Mouse (Mus musculus) common myeloid progenitor, adult 5-6 weeks (primary cell): ENCODE results near the gene Adipor2. TPM values are rescaled to one million over a fixed set of nuclear protein-coding genes. Genes with fewer than 3 reads are reported as not detected.

Experiments used
- ATAC-seq: replicated peaks from 2 replicates; pipeline ENCODE4 v1.8.0; 2016; ENCODE audit warnings: low read depth, mild to moderate bottlenecking, moderate TSS enrichment, inconsistent platforms; ENCODE audit not compliant: poor library complexity, severe bottlenecking
- total RNA-seq: library from RNA; stranded (forward); fragments of 200-1000, 187-1606 nt; gene quantifications from 2 replicates; pipeline ENCODE4 v1.2.3, GENCODE M21; 2017

Gene Adipor2
- total RNA-seq, 1 experiment from 2014 or later = 111 TPM

- ATAC-seq = peak; percentile 59
Observed at GRCm38 (mm10) chr6:119360925-119361702, 56.4 kb downstream of the Adipor2 start.

GRCm38 (mm10) chr6:119360250-119360649 lies 57.3 kb downstream of the Adipor2 start:
- peak; percentile 84 for ATAC-seq

- no peak for ATAC-seq
Observed at GRCm38 (mm10) chr6:119358020-119358571, 59.4 kb downstream of the Adipor2 start.

DNA sequence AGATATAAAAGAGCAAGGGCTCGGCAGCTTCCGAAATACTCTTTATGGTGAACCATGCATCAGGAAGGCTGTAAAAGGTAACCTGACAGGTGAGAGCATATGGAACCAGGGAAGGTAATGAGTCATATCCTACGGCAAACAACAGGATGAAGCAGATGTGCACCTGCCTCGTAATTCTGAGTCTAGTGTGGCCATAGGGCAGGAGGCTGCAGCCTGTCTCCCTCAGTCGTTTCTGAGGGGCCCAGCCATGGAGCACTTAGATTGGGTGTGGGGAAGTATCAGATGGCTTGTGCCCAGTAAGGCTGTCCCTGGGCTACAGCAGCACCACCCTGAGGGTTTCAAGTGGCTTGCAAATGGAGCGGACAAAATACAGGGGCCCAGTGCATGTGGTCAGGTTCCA lies 65.0 kb downstream of the Adipor2 start:
- ATAC-seq = no peak

DNA sequence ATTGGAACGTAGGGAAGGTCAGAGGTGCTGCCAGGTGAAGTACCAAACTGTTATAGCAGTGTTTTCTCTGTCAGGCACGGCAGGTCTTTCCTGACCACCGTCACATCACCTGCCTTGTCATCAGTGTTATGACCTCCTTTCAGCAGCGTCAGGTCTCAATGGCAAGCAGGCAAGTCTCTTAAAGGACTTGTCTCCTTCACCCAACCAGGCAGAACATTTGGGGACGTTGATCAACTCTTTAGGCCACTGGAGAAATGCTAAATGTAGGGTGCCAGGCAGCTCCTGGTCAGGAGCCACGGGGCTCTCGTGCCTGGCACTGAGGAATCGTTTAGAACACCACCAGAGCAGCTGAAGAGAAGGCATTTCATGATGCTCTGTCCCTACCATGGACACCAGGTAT lies 65.8 kb downstream of the Adipor2 start:
- no peak for ATAC-seq

- no peak for ATAC-seq
Observed at GRCm38 (mm10) chr6:119350703-119351198, 66.8 kb downstream of the Adipor2 start.

DNA sequence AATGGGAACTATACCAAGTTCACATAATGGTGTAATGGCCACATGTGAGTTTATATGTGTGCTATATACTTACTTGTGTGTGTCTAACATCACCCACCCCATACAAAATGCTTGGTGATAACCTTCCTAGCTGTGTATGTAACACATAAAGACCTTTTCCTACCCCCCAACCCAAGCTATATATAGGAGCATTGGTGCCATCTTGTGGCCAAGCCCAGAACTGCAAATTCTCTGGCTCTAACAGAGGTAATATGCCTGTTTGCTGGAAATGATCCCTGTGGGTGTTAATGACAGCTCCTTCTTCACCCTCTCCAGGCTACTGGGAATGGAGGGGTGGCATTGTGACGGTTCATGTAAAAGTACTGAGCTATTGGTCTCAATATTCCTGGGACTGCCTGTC lies 69.3 kb downstream of the Adipor2 start:
- peak; percentile 60 for ATAC-seq

DNA sequence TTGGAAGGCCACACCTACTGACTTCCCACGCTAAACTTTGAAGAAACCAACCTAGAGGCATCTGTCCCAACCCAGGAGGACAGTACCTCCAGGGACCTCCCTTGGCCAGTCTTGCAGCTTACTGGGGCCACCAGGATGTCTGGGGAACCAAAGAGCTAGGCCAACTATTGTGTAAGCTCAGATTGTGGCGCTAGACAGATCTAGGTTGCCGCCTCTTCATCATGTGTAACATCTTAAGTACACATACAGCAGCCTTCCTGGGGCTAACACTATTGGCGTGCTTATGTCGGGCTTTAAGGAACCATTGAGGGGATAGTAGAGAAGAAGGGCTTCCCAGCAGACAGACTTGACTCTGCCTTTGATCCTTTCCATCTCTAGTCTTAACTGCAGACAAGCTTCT lies 69.7 kb downstream of the Adipor2 start:
- ATAC-seq = no peak

DNA sequence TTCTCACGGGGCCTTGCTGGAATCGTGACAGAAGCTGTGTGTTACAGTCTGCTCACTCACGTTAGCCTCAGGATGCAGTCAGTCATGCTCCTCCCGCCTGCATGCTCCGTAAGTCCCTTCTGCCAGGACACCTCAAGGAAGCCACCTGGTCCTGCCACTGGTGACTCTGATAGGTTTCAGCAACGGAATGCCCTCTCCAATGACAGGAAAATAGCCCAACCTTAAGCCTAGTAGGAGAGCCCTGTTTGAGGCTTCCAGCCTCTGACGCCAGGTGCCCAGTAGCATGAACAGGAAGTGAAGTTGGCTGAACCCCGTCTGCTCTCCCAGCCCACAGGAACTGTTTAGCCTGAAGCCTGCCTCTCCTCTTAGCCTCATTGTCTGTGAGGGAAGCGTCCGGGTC lies 71.2 kb downstream of the Adipor2 start:
- peak; percentile 63 for ATAC-seq

DNA sequence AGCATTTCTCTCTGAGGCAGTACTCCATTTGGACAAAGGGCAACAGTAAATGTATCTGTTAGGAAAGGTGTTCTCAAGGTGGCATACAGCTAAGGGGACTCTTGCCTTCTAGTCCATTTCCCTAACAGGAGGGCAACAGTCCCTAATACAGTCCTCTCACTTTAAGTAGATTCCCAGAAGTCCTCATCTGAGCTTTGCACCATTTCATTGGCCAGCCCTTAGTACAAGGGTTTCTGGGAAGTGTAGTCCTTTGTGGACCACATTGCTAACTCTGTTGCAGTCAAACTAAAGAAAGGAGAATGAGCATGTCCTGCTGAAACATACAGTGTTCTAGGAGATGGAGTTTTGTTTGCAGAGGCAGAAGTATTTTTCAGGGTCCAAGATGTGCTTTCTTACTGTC lies 76.1 kb downstream of the Adipor2 start:
- ATAC-seq = peak; percentile 66

DNA sequence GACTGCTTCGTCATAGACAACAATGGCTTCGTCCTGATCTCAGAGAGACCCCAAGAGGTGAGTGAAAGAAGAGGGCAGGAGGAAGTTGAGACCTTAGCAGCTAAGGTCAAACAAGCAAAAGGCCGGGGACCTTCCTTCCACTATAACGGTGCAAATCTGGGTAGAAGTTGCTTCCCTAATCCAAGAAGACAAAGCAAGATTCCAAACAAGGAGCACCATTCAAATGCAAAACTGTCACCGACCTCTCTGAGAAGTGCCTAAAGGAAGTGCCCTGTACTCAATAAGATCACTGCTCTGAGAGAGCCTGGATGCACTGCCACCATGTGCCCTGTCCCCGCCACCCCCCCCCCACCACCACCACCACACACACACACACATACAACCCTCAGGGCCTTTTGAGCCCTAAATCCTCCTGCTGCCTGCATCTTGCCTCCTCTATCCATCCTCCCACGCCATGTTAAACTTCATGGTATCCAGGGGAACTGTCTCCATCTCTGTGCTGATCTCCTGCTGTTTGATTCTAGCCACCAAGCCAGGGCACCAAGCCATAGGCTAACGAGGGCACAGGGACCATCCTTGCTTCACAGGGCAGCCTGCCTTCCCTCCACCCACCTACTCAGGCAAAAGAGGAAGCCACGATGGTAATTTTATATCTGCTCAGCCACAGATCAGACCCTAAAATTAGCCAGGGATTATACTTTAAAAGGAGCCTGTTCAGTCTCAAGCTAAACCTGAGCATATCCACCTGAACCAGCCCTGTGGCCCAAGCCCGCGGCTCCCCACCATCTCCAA lies 79.2 kb downstream of the Adipor2 start:
- ATAC-seq = peak; percentile 64

DNA sequence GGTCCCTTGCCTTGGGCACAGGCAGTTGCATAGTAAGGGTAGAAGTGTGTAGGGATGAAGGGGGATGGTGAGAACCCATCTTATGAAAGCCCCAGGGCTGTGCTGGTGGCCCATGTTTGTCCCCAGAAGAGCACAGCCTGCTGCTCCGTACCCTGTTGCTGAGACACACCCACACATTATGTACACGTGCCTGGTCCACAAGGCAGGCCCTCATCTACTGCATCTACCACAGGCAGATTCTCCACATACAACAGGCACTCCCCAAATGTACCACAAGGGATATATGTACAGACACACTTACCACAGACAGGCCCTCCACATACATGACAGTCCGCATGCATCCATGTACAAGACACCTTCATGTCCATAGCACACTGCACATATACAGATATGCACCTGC lies 80.2 kb downstream of the Adipor2 start:
- no peak for ATAC-seq

DNA sequence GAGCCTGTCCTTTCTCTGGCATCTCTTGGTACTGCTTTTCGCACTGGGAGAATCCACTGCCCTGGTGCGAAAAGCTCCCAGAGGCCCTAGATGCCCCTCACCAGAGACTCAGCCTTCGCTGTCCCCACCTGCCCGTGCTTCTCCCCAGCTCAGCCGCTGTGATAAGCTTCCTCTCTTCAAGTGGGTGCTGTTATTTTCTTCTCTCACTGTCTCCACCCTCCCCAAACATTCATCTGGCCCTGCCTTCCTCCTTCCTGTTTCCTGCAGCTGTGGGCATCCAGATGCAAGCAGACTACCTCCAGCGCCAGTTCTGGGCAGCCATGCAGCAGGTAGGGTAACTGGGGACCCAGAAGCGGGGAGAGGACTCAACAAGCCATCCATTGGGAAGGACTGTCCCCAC lies 81.4 kb downstream of the Adipor2 start:
- ATAC-seq = peak; percentile 62

DNA sequence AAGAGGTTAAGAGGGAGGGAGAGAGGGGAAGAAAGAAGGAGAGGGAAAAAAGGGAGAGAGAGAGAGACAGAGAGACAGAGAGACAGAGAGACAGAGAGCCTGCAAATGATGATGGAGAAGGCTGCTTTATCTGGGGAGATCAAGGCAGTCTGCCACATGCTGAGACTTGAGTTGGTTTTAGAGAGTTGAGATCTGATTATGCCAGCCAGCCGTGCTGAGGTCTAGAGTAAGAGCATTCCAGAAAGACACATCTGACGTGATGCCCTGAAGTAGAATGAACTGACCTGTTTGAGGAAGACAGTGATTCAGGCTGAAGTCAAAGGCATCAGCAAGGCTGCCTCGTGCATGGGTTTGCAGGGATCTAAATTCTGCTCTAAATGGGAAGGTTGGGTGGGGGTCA lies 83.7 kb downstream of the Adipor2 start:
- no peak for ATAC-seq

- no peak for ATAC-seq
Observed at GRCm38 (mm10) chr6:119333202-119333601, 84.3 kb downstream of the Adipor2 start.

DNA sequence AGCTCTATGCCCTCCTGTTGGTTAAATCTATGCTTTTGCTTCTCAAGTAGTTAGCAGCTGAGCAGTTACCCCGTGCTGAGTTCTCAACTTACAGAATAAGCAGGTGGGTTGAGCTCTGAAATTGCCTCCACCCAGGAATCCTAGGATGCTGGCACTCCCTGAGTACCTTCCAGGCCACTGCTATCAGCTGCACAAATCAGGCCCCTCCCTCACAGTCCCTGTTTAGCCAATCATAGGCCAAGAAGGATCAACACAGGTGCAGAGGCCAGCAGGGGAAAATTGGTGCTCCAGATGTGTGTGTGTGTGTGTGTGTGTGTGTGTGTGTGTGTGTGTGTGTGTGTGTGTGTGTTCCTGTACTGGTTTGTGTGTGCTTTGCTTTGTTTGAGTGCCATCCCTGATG lies 85.4 kb downstream of the Adipor2 start:
- ATAC-seq = no peak

DNA sequence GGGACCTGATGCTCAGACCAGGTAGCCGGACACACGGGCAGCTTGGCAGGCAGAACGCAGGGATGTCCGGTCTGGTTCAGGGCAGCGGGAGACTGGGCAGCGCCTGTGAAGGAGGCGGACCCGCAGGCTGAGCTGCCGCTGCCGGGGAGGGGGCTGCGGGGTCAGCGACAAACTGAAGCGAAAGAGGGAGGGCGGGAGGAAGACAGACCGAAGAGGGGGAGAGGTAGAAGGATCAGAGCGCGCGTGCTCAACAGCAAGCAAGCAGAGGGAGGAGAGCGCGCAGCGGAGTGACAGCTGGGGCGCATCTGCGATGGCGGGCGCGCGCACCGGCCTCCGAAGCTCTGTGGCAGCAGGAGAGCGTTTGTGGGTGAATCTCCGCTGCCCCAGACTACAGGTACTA lies 87.0 kb downstream of the Adipor2 start, which contains the start of gene Lrtm2:
Lrtm2 (minus strand) TSS at position 261 of the 400 bp plus-strand sequence.
- no peak for ATAC-seq

GRCm38 (mm10) chr6:119329936-119330335 lies 87.6 kb downstream of the Adipor2 start:
- no peak for ATAC-seq

GRCm38 (mm10) chr6:119329215-119329714 lies 88.2 kb downstream of the Adipor2 start:
- ATAC-seq = no peak

GRCm38 (mm10) chr6:119328521-119329115 lies 88.9 kb downstream of the Adipor2 start:
- ATAC-seq = no peak
